ENCODE assay signal across 8 mouse cellular contexts in genomic region chr3:98197711-98198532, GRCm38 (mm10). TPM values are rescaled to one million over a fixed set of nuclear protein-coding genes. Genes with fewer than 3 reads are reported as not detected.
A peak's percentile ranks its signal among the peaks of the same experiment; 100 is the strongest.
DNase-seq lines count a peak whose midpoint lies in the region; ATAC-seq lines count a peak whose summit lies in the region.

No protein-coding gene starts in this region.

- H3K9ac ChIP-seq in limb, embryonic 12.5 days (replicated peaks), result no peak overlapping the region
- H3K9ac ChIP-seq in neural tube, embryonic 15.5 days (replicated peaks), result no peak overlapping the region

- ATAC-seq in limb, embryonic 12.5 days (ENCODE audit: insufficient number of reproducible peaks, insufficient read depth, low FRiP score, low TSS enrichment, low read depth), result no peak
- peak; percentile 75; the same call in 1 of the 2 replicates for ATAC-seq in neural tube, embryonic 15.5 days (ENCODE audit: low FRiP score)

- WGBS in limb, embryonic 12.5 days, result 35% methylated on average over 9 of the region's 9 CpGs
- WGBS in neural tube, embryonic 15.5 days, result 13% methylated on average over 9 of the region's 9 CpGs

- no peaks in the 10 kb centered on the region for H3K36me3 ChIP-seq in limb, embryonic 12.5 days
- H3K36me3 ChIP-seq in neural tube, embryonic 15.5 days, result no peaks in the 10 kb centered on the region

- peak; percentile 10 for DNase-seq in layer of hippocampus, adult 9-11 months
- DNase-seq in layer of hippocampus, postnatal 10 days (ENCODE audit: low spot score in 2 of 2), result no peak
- DNase-seq in embryo, embryonic 9.5 days (ENCODE audit: extremely low spot score), result peak; percentile 75
- DNase-seq in adrenal gland, adult 8-10 months, result no peak
- no peak for DNase-seq in c-Kit-positive CD71-positive TER-119-positive erythroid progenitor cells, embryonic 14.5 days (ENCODE audit: low spot score)
- no peak for DNase-seq in ovary, postnatal 14 days (ENCODE audit: low spot score)

- no peaks in the 10 kb centered on the region for H3K9me3 ChIP-seq in limb, embryonic 12.5 days
- H3K9me3 ChIP-seq in neural tube, embryonic 15.5 days (replicated peaks), result no peaks in the 10 kb centered on the region

- no peak overlapping the region for H3K4me2 ChIP-seq in limb, embryonic 12.5 days
- no peak overlapping the region for H3K4me2 ChIP-seq in neural tube, embryonic 15.5 days

- no peaks in the 10 kb centered on the region for H3K27me3 ChIP-seq in limb, embryonic 12.5 days
- no peaks in the 10 kb centered on the region for H3K27me3 ChIP-seq in neural tube, embryonic 15.5 days (replicated peaks)

- H3K4me1 ChIP-seq in limb, embryonic 12.5 days (replicated peaks), result peaks cover 12% of the 10 kb centered on the region
- H3K4me1 ChIP-seq in neural tube, embryonic 15.5 days, result peaks cover 7% of the 10 kb centered on the region

- no peak overlapping the region for H3K4me3 ChIP-seq in limb, embryonic 12.5 days (replicated peaks)
- no peak overlapping the region for H3K4me3 ChIP-seq in neural tube, embryonic 15.5 days (replicated peaks)

- H3K27ac ChIP-seq in limb, embryonic 12.5 days, result peak overlapping the region; percentile 51; the same call in 1 of the 2 replicates
- H3K27ac ChIP-seq in neural tube, embryonic 15.5 days (replicated peaks), result peak overlapping the region; percentile 45; the same call in 1 of the 2 replicates

RNA-seq across cellular contexts. Expression of gene Reg4, which starts 24.0 kb away (rescaled TPM):
- total RNA-seq in layer of hippocampus, postnatal 10 days (2021), result not detected
- not detected in 2 replicates for polyA plus RNA-seq in limb, embryonic 12.5 days (2016; fragmentation: Nextera tagmentation; extraction: Ambion mirVana)
- polyA plus RNA-seq in neural tube, embryonic 15.5 days (2015; fragmentation: Nextera tagmentation; extraction: Ambion mirVana), result 0.47 TPM in 1 of 2 replicates, not detected in the other
- not detected for total RNA-seq in adrenal gland, adult 8-10 months (2022)

RNA-seq across cellular contexts. Expression of gene Adam30, which starts 37.5 kb away (rescaled TPM):
- not detected for total RNA-seq in layer of hippocampus, postnatal 10 days (2021)
- polyA plus RNA-seq in limb, embryonic 12.5 days (2016; fragmentation: Nextera tagmentation; extraction: Ambion mirVana), result not detected in 2 replicates
- polyA plus RNA-seq in neural tube, embryonic 15.5 days (2015; fragmentation: Nextera tagmentation; extraction: Ambion mirVana), result not detected in 2 replicates
- total RNA-seq in adrenal gland, adult 8-10 months (2022), result not detected

Comparison
In these comparisons a context has a peak if more than half of its experiments do, and no peak if none do; other contexts are left out.
1. DNase-seq: peak in layer of hippocampus, adult 9-11 months (single experiment) and embryo, embryonic 9.5 days (single experiment); none in layer of hippocampus, postnatal 10 days (0 of 2), adrenal gland, adult 8-10 months (single experiment), c-Kit-positive CD71-positive TER-119-positive erythroid progenitor cells, embryonic 14.5 days (single experiment) and ovary, postnatal 14 days (single experiment).